Mouse (Mus musculus): Measurements from ENCODE around the gene 1110008P14Rik.

DNA sequence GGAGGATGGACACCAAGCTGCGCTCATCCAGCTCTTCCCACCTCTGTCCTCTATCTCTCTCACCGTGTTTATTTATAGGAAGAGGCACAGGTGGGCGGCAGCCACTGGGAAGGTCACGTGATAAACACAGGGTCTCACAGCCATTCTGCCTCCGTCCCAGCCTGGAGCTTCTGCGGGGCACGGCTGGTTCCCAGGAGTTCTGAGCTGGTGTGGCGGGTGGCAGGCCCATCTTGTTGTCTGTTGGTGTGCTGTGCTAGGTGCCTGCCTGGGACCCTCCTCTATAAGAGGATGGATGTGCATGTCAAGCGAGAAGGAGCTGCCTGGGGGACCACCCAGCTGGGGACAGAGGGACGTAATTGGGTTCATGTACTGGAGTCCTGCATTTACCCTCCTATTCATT, 23.4 kb downstream of the 1110008P14Rik start:
- no peak for TF ChIP-seq CTCF (conservative IDR thresholded peaks at IDR 0.05; ENCODE audit: low read length)
- TF ChIP-seq POU5F1 (IDR thresholded peaks at IDR 0.05; ENCODE audit: borderline replicate concordance, low read length): no peak

Measured in E14TG2a.4 (cell line).